Comparison of ENCODE assay signal across 8 mouse cellular contexts in genomic region chr1:153641940-153642501, GRCm38 (mm10). TPM values are rescaled to one million over a fixed set of nuclear protein-coding genes. Genes with fewer than 3 reads are reported as not detected.
DNase-seq lines count a peak whose midpoint lies in the region; ATAC-seq lines count a peak whose summit lies in the region.

No protein-coding gene starts in this region.

- H3K27ac ChIP-seq in hindbrain, embryonic 10.5 days: peak overlapping the region; percentile 87
- H3K27ac ChIP-seq in midbrain, embryonic 12.5 days (replicated peaks): peak overlapping the region; percentile 84

- H3K36me3 ChIP-seq in hindbrain, embryonic 10.5 days: no peaks in the 10 kb centered on the region
- no peaks in the 10 kb centered on the region for H3K36me3 ChIP-seq in midbrain, embryonic 12.5 days

- peak; percentile 71 for DNase-seq in 3T3-L1 (ENCODE audit: low read depth, low spot score)
- peak; percentile 36 to 69 for DNase-seq in adrenal gland, postnatal 36 days
- DNase-seq in frontal cortex, postnatal 36 days (ENCODE audit: low spot score in 2 of 2): peak; percentile 62 to 67
- DNase-seq in hindbrain, embryonic 10.5 days (ENCODE audit: low spot score): peak; percentile 56
- peak; percentile 53 to 86 for DNase-seq in left cerebral cortex, postnatal 10 days (ENCODE audit: extremely low spot score in 1 of 2, low spot score in 2 of 2)
- DNase-seq in testis, postnatal 10 days (ENCODE audit: low spot score): peak; percentile 82
- DNase-seq in layer of hippocampus, postnatal 25 days (ENCODE audit: extremely low spot score in 1 of 2, low spot score in 1 of 2): no peak

- H3K4me1 ChIP-seq in hindbrain, embryonic 10.5 days (replicated peaks): peaks cover 26% of the 10 kb centered on the region
- peaks cover 28% of the 10 kb centered on the region for H3K4me1 ChIP-seq in midbrain, embryonic 12.5 days

- no peak overlapping the region for H3K9ac ChIP-seq in midbrain, embryonic 12.5 days (replicated peaks)

- WGBS in hindbrain, embryonic 10.5 days: 3% methylated on average over 13 of the region's 13 CpGs
- 7% methylated on average over 13 of the region's 13 CpGs for WGBS in midbrain, embryonic 12.5 days

- H3K27me3 ChIP-seq in hindbrain, embryonic 10.5 days (ENCODE audit: insufficient read depth, poor library complexity, severe bottlenecking): no peaks in the 10 kb centered on the region
- H3K27me3 ChIP-seq in midbrain, embryonic 12.5 days: no peaks in the 10 kb centered on the region

- peak overlapping the region; percentile 48 for H3K4me2 ChIP-seq in midbrain, embryonic 12.5 days (replicated peaks)

- ATAC-seq in midbrain, embryonic 12.5 days (ENCODE audit: low FRiP score, low read depth): peak; percentile 71; the same call in 1 of the 2 replicates

- intact Hi-C loops in left cerebral cortex, postnatal 10 days (cut with DNase I): no loop called here

- H3K4me3 ChIP-seq in hindbrain, embryonic 10.5 days: peak overlapping the region; percentile 43
- peak overlapping the region; percentile 13 for H3K4me3 ChIP-seq in midbrain, embryonic 12.5 days

- peaks cover 9% of the 10 kb centered on the region for H3K9me3 ChIP-seq in hindbrain, embryonic 10.5 days
- no peaks in the 10 kb centered on the region for H3K9me3 ChIP-seq in midbrain, embryonic 12.5 days

RNA-seq across cellular contexts. Expression of gene Rgs8, which starts 10.8 kb away (rescaled TPM):
- under 1 TPM in 1 of 2 experiments, not detected in 1; 0.07 TPM for total RNA-seq in adrenal gland, postnatal 36 days (2021)
- 4.9 and 8.9 TPM in 2 replicates for polyA plus RNA-seq in hindbrain, embryonic 10.5 days (2016; fragmentation: Nextera tagmentation; extraction: Ambion mirVana)
- total RNA-seq in left cerebral cortex, postnatal 10 days (2021): 10 to 100 TPM; 24.3 to 34.0 TPM
- polyA plus RNA-seq in midbrain, embryonic 12.5 days (2016; fragmentation: Nextera tagmentation; extraction: Ambion mirVana): 24.5 and 26.4 TPM in 2 replicates
- 10 to 100 TPM; 66.1 to 70.2 TPM for total RNA-seq in layer of hippocampus, postnatal 25 days (2021)

Comparison
In these comparisons a context has a peak if more than half of its experiments do, and no peak if none do; other contexts are left out.
1. DNase-seq: peak in 3T3-L1 (single experiment), adrenal gland, postnatal 36 days (2 of 2), frontal cortex, postnatal 36 days (2 of 2), hindbrain, embryonic 10.5 days (single experiment), left cerebral cortex, postnatal 10 days (2 of 2) and testis, postnatal 10 days (single experiment); none in layer of hippocampus, postnatal 25 days (0 of 2).
2. RNA of gene Rgs8, which starts 10.8 kb away (total RNA-seq): 66.1 to 70.2 TPM in layer of hippocampus, postnatal 25 days and 24.3 to 34.0 TPM in left cerebral cortex, postnatal 10 days; 0.07 TPM in adrenal gland, postnatal 36 days; every median in the first group is over 10 times any median in the second.